Mouse (Mus musculus): ENCODE data around the gene Col4a6. TPM values are rescaled to one million over a fixed set of nuclear protein-coding genes. Genes with fewer than 3 reads are reported as not detected.

Col4a6 gene
- polyA plus RNA-seq, 1 experiment from 2014 or later, result 1.6 TPM

DNA sequence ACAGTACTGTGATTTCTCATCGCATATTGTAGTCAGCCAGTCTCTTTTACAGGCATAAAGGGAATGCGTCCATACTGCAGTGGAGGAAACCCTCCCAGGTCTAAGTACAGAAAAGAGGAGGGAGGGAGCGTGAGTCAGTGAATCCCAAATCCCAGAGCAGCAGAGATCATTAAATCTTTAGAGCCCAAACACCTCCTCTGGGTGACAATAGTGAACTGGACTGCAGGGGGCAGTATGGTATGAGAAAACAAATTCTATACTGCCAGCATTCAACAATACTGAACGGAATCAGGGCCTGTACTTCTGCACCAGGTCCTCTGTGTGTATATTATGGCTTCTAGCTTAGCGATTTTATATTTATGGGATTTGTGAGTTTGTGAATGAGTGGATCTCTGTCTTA, 261.1 kb downstream of the Col4a6 start:
- Histone ChIP-seq H3K27ac (ENCODE audit: low read length) (no peak overlapping the region), H3K27me3 (replicated peaks; ENCODE audit: insufficient read depth, low read length) (no peaks in the 10 kb centered on the region), H3K4me3 (ENCODE audit: low read depth, low read length) (no peak overlapping the region), H3K36me3 (ENCODE audit: insufficient read depth, low read length) (no peaks in the 10 kb centered on the region), H3K4me2 (replicated peaks; ENCODE audit: low read depth, low read length) (no peak overlapping the region), H3K9ac (replicated peaks; ENCODE audit: low read depth) (no peak overlapping the region), H3K9me3 (ENCODE audit: low read length) (no peaks in the 10 kb centered on the region), H3K4me1 (ENCODE audit: insufficient read depth, low read depth, low read length) (no peaks in the 10 kb centered on the region)
- TF ChIP-seq EP300 (IDR thresholded peaks at IDR 0.05), result no peak
- TF ChIP-seq CTCF (IDR thresholded peaks at IDR 0.05), result peak; percentile 59
- ATAC-seq (no peak), DNase-seq (ENCODE audit: low spot score) (peak; percentile 26)
- WGBS, result 48% methylated on average over 5 of the region's 5 CpGs

DNA sequence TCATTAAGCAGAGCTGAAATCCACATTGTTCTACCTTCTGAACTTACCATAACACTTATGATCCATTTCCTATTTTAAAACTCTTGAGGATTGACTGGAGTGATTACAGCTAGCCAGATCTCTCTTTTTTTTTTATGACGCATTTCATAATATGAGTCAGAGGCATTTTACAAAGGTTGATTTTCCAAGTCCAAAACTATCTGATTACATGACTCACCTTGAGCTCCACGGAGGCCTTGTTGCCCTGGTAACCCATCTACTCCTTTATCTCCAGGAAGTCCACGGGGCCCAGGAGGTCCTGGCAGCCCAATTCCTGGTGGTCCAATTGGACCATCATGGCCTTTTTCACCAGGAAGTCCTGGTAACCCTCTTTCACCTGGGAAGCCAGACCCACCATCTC, 274.9 kb downstream of the Col4a6 start:
- H3K4me2 ChIP-seq (replicated peaks; ENCODE audit: low read depth, low read length), result no peak overlapping the region
- 69% methylated on average over 3 of the region's 3 CpGs for WGBS
- no peaks in the 10 kb centered on the region for H3K9me3 ChIP-seq (ENCODE audit: low read length)
- ATAC-seq, result no peak
- no peak overlapping the region for H3K27ac ChIP-seq (ENCODE audit: low read length)
- TF ChIP-seq CTCF (IDR thresholded peaks at IDR 0.05) (no peak), EP300 (IDR thresholded peaks at IDR 0.05) (no peak)
- no peaks in the 10 kb centered on the region for H3K36me3 ChIP-seq (ENCODE audit: insufficient read depth, low read length)
- no peak overlapping the region for H3K9ac ChIP-seq (replicated peaks; ENCODE audit: low read depth)
- H3K4me1 ChIP-seq (ENCODE audit: insufficient read depth, low read depth, low read length), result no peaks in the 10 kb centered on the region
- no peaks in the 10 kb centered on the region for H3K27me3 ChIP-seq (replicated peaks; ENCODE audit: insufficient read depth, low read length)
- no peak overlapping the region for H3K4me3 ChIP-seq (ENCODE audit: low read depth, low read length)
- no peak for DNase-seq (ENCODE audit: low spot score)

DNA sequence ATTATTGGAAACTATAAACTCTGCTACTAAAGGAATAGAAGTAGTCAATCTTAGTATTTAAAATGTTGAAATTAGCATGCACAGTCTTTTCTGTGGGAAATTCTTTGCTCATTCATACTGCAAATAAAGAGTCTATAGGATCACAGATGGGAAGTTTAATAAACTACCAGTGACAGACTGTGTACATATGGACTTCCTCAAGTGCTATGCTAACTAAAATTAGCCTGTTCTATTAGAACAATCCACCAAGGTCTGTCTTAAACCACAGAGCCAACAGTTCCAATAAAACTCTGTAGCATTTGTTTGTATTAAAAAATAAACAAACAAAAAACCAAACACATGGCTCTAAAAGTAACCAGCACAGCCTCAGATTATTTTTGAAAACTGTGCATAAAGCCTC, 278.8 kb downstream of the Col4a6 start:
- no peaks in the 10 kb centered on the region for H3K9me3 ChIP-seq (ENCODE audit: low read length)
- no peak overlapping the region for H3K9ac ChIP-seq (replicated peaks; ENCODE audit: low read depth)
- TF ChIP-seq CTCF (IDR thresholded peaks at IDR 0.05) (no peak), EP300 (IDR thresholded peaks at IDR 0.05) (no peak)
- H3K27me3 ChIP-seq (replicated peaks; ENCODE audit: insufficient read depth, low read length), result no peaks in the 10 kb centered on the region
- no peaks in the 10 kb centered on the region for H3K36me3 ChIP-seq (ENCODE audit: insufficient read depth, low read length)
- H3K27ac ChIP-seq (ENCODE audit: low read length), result no peak overlapping the region
- ATAC-seq, result no peak
- no peaks in the 10 kb centered on the region for H3K4me1 ChIP-seq (ENCODE audit: insufficient read depth, low read depth, low read length)
- no peak overlapping the region for H3K4me3 ChIP-seq (ENCODE audit: low read depth, low read length)
- DNase-seq (ENCODE audit: low spot score), result no peak
- H3K4me2 ChIP-seq (replicated peaks; ENCODE audit: low read depth, low read length), result no peak overlapping the region

DNA sequence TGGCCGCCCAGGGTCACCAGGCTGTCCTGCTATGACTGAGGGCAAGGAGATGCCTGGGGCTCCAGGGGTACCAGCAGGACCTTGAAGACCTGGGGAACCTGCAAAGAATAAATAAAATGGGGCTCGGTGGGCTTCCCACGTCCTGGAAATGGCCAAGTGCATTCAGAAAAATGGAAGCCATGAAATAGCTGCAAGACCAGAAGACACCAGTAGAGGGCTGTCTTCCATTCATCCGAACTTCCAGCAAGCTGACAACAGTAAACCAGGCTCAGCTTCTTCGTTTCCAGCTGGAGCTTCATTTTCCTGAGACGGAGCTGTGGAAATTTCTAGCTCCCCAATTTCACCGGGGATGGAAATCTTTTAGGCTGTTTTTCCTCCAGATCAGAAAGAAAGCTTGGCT, 298.5 kb downstream of the Col4a6 start:
- no peak overlapping the region for H3K4me2 ChIP-seq (replicated peaks; ENCODE audit: low read depth, low read length)
- WGBS, result 41% methylated on average over 7 of the region's 7 CpGs
- H3K9ac ChIP-seq (replicated peaks; ENCODE audit: low read depth), result no peak overlapping the region
- H3K4me1 ChIP-seq (ENCODE audit: insufficient read depth, low read depth, low read length), result no peaks in the 10 kb centered on the region
- no peaks in the 10 kb centered on the region for H3K36me3 ChIP-seq (ENCODE audit: insufficient read depth, low read length)
- peak; percentile 65 for TF ChIP-seq CTCF (IDR thresholded peaks at IDR 0.05)
- no peak for TF ChIP-seq EP300 (IDR thresholded peaks at IDR 0.05)
- H3K27ac ChIP-seq (ENCODE audit: low read length), result no peak overlapping the region
- no peak for ATAC-seq
- no peak overlapping the region for H3K4me3 ChIP-seq (ENCODE audit: low read depth, low read length)
- no peaks in the 10 kb centered on the region for H3K27me3 ChIP-seq (replicated peaks; ENCODE audit: insufficient read depth, low read length)
- no peaks in the 10 kb centered on the region for H3K9me3 ChIP-seq (ENCODE audit: low read length)
- peak; percentile 15 for DNase-seq (ENCODE audit: low spot score)

DNA sequence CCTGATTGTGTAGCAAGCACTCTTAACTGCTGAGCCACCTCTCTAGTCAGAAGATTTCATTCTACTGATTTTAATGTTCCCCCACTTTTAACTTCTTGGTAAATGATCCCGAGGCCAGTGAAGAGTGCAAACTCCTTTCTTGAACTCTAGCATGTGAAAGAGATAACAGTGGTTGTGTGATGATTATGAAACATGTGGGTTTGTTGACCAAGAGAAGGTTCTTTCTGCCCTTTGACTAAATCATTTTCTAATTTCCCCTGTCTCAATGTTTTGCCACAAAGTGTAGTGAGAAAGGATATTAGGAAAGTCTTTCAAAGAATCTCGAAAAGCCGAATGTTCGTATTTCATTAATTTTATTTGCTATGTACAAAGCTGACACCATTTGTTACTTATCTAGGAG, 308.8 kb downstream of the Col4a6 start:
- Histone ChIP-seq H3K4me1 (ENCODE audit: insufficient read depth, low read depth, low read length) (no peaks in the 10 kb centered on the region), H3K9me3 (ENCODE audit: low read length) (no peaks in the 10 kb centered on the region), H3K27ac (ENCODE audit: low read length) (no peak overlapping the region), H3K9ac (replicated peaks; ENCODE audit: low read depth) (no peak overlapping the region), H3K4me2 (replicated peaks; ENCODE audit: low read depth, low read length) (no peak overlapping the region), H3K27me3 (replicated peaks; ENCODE audit: insufficient read depth, low read length) (no peaks in the 10 kb centered on the region), H3K4me3 (ENCODE audit: low read depth, low read length) (no peak overlapping the region), H3K36me3 (ENCODE audit: insufficient read depth, low read length) (no peaks in the 10 kb centered on the region)
- TF ChIP-seq EP300 (IDR thresholded peaks at IDR 0.05) (no peak), CTCF (IDR thresholded peaks at IDR 0.05) (no peak)
- DNase-seq (ENCODE audit: low spot score), result no peak
- ATAC-seq, result no peak
- 79% methylated on average over 4 of the region's 4 CpGs for WGBS

DNA sequence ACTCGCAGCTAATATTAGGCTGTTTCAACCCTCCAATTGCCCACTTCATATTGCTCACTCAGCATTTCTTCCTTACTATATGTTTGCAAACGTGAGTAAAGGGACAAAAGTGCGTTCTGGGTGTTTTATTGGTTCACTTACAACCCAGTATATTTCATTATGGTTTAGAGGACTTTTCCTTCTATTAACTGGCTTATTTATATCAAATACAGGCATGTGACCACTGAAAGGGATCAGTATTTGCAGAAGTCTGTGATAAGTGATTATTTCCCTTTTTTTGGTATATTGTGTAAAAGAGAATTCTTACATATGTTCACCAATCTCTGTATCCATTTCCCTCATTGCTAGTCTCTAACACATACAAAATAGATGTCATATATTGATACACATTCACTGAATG, 313.5 kb downstream of the Col4a6 start:
- 72% methylated on average over 3 of the region's 3 CpGs for WGBS
- no peak overlapping the region for H3K27ac ChIP-seq (ENCODE audit: low read length)
- no peak for DNase-seq (ENCODE audit: low spot score)
- no peak overlapping the region for H3K4me3 ChIP-seq (ENCODE audit: low read depth, low read length)
- H3K9me3 ChIP-seq (ENCODE audit: low read length), result no peaks in the 10 kb centered on the region
- ATAC-seq, result no peak
- no peaks in the 10 kb centered on the region for H3K36me3 ChIP-seq (ENCODE audit: insufficient read depth, low read length)
- no peaks in the 10 kb centered on the region for H3K4me1 ChIP-seq (ENCODE audit: insufficient read depth, low read depth, low read length)
- H3K4me2 ChIP-seq (replicated peaks; ENCODE audit: low read depth, low read length), result no peak overlapping the region
- H3K27me3 ChIP-seq (replicated peaks; ENCODE audit: insufficient read depth, low read length), result no peaks in the 10 kb centered on the region
- H3K9ac ChIP-seq (replicated peaks; ENCODE audit: low read depth), result no peak overlapping the region
- TF ChIP-seq EP300 (IDR thresholded peaks at IDR 0.05), result no peak
- no peak for TF ChIP-seq CTCF (IDR thresholded peaks at IDR 0.05)

DNA sequence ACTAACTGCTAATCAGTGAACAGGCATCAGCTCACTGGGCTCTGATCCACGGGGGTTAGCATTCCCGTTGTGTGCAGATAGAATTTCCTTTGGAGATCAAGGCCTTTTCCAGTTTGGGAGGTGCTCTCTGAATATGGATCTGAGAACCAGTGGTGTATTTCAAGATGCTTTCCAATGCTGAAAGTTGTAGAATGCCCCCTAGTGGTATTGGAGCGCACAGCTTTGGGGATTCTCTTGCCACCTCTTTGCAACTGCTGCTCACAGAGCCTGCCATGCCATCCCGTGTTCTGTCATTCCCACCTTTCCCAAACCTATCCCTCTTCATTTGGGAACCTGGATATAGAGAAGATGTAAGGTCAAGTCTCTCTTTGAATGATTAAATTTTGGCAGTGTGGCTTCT, 315.7 kb downstream of the Col4a6 start:
- Histone ChIP-seq H3K4me1 (ENCODE audit: insufficient read depth, low read depth, low read length) (no peaks in the 10 kb centered on the region), H3K27ac (ENCODE audit: low read length) (no peak overlapping the region), H3K27me3 (replicated peaks; ENCODE audit: insufficient read depth, low read length) (no peaks in the 10 kb centered on the region), H3K4me2 (replicated peaks; ENCODE audit: low read depth, low read length) (no peak overlapping the region), H3K36me3 (ENCODE audit: insufficient read depth, low read length) (no peaks in the 10 kb centered on the region), H3K9me3 (ENCODE audit: low read length) (no peaks in the 10 kb centered on the region), H3K4me3 (ENCODE audit: low read depth, low read length) (no peak overlapping the region), H3K9ac (replicated peaks; ENCODE audit: low read depth) (no peak overlapping the region)
- no peak for DNase-seq (ENCODE audit: low spot score)
- 27% methylated on average over 4 of the region's 4 CpGs for WGBS
- no peak for ATAC-seq
- TF ChIP-seq CTCF (IDR thresholded peaks at IDR 0.05) (peak; percentile 58), EP300 (IDR thresholded peaks at IDR 0.05) (no peak)

Data from lung, postnatal 0 days (tissue).